Mouse (Mus musculus) kidney, adult 2 months (tissue): ENCODE data around the gene Agbl4. TPM values are rescaled to one million over a fixed set of nuclear protein-coding genes. Genes with fewer than 3 reads are reported as not detected.
A peak's percentile ranks its signal among the peaks of the same experiment; 100 is the strongest.

Source experiments
- DNase-seq: peaks from one replicate; pipeline ENCODE4 v3.0.0; 2021
- H3K27ac ChIP-seq: fragments of 200-500 bp; 2 replicates; pipeline ENCODE4 v1.5.1; 2012; ENCODE audit warnings: low read depth, low read length, control low read depth, inconsistent platforms; ENCODE audit not compliant: insufficient read depth
- H3K27me3 ChIP-seq: fragments of 200-500 bp; replicated peaks from 2 replicates; pipeline ENCODE4 v1.6.1; 2012; ENCODE audit warnings: mild to moderate bottlenecking, moderate library complexity, low read length, inconsistent platforms; ENCODE audit not compliant: control insufficient read depth, insufficient read depth
- H3K36me3 ChIP-seq: fragments of 200-500 bp; 2 replicates; pipeline ENCODE4 v1.6.1; 2012; ENCODE audit warnings: mild to moderate bottlenecking, moderate library complexity, low read length, inconsistent platforms; ENCODE audit not compliant: control insufficient read depth, insufficient read depth
- H3K4me1 ChIP-seq: fragments of 200-500 bp; 2 replicates; pipeline ENCODE4 v1.6.1; 2011; ENCODE audit warnings: low read length; ENCODE audit not compliant: control insufficient read depth, insufficient read depth
- H3K4me3 ChIP-seq: fragments of 200-500 bp; 2 replicates; pipeline ENCODE4 v1.5.1; 2011; ENCODE audit warnings: mild to moderate bottlenecking, low read depth, low read length, control low read depth; ENCODE audit not compliant: insufficient read depth
- CTCF ChIP-seq: fragments of 200-500 bp; conservative IDR thresholded peaks from 2 replicates; pipeline ENCODE4 v1.5.1; 2011; ENCODE audit warnings: low read depth, mild to moderate bottlenecking, control low read depth, low read length, moderate library complexity, mixed read lengths; ENCODE audit not compliant: insufficient read depth, insufficient read length
- POLR2A ChIP-seq: fragments of 200-500 bp; IDR thresholded peaks from one replicate; pipeline ENCODE4 v1.6.1; 2011; ENCODE audit warnings: low read depth, low read length, control low read depth
- WGBS: fragments of 180-500 bp; shearing (Covaris S2); methylation state at CpG from one replicate; pipeline ENCODE4 v1.1.7; 2018; 5-methylcytosine and 5-hydroxymethylcytosine counted together
- polyA plus RNA-seq: library from polyadenylated mRNA; depleted of rRNA; stranded (reverse); fragments of >200 nt; gene quantifications from 2 replicates; pipeline ENCODE4 v1.2.3, GENCODE M21; 2012; rRNA removed

The Agbl4 gene
- polyA plus RNA-seq, result 0.11 and 0.16 TPM in 2 replicates

- DNase-seq, result peak; percentile 78
- H3K36me3 ChIP-seq, result no peaks in the 10 kb centered on the region
- no peaks in the 10 kb centered on the region for H3K27me3 ChIP-seq
- WGBS, result 1% methylated on average over 27 of the region's 27 CpGs
- H3K4me3 ChIP-seq, result peak within 1 kb of the TSS; percentile 71
- TF ChIP-seq CTCF (no peak), POLR2A (no peak)
- H3K27ac ChIP-seq, result no peak within 1 kb of the TSS
- H3K4me1 ChIP-seq, result no peaks in the 10 kb centered on the region
Observed at GRCm38 (mm10) chr4:110397618-110398045, at the start of gene Agbl4. Gene Agbl4, plus strand, starts transcription at chr4:110397661.

- Histone ChIP-seq H3K36me3 (no peaks in the 10 kb centered on the region), H3K27me3 (peaks cover 2% of the 10 kb centered on the region; the same call in 1 of the 2 replicates), H3K4me3 (no peak overlapping the region), H3K27ac (no peak overlapping the region), H3K4me1 (no peaks in the 10 kb centered on the region)
- TF ChIP-seq CTCF (no peak), POLR2A (no peak)
- DNase-seq, result no peak
- 12% methylated on average over 6 of the region's 6 CpGs for WGBS
Observed at GRCm38 (mm10) chr4:110350856-110351177, 46.6 kb upstream of the Agbl4 start.

- WGBS, result 1% methylated on average over 75 of the region's 75 CpGs
- peaks cover 2% of the 10 kb centered on the region; the same call in 1 of the 2 replicates for H3K27me3 ChIP-seq
- H3K27ac ChIP-seq, result no peak within 1 kb of the TSS
- no peaks in the 10 kb centered on the region for H3K36me3 ChIP-seq
- H3K4me3 ChIP-seq, result peak within 1 kb of the TSS; percentile 53
- TF ChIP-seq POLR2A (no peak), CTCF (peak; percentile 25; the same call in 1 of the 2 replicates)
- H3K4me1 ChIP-seq, result no peaks in the 10 kb centered on the region
- DNase-seq, result peak; percentile 34
Observed at GRCm38 (mm10) chr4:110351178-110352000, 46.1 kb upstream of the Agbl4 start, which contains the start of gene Elavl4. Gene Elavl4, minus strand, starts transcription at chr4:110351909.

- no peak overlapping the region for H3K27ac ChIP-seq
- 7% methylated on average over 5 of the region's 5 CpGs for WGBS
Observed at GRCm38 (mm10) chr4:110352001-110352369, 45.5 kb upstream of the Agbl4 start.

GRCm38 (mm10) chr4:110360568-110360967 lies 36.9 kb upstream of the Agbl4 start:
- no peaks in the 10 kb centered on the region for H3K27me3 ChIP-seq
- no peaks in the 10 kb centered on the region for H3K36me3 ChIP-seq
- H3K4me1 ChIP-seq, result no peaks in the 10 kb centered on the region
- no peak for DNase-seq
- H3K27ac ChIP-seq, result no peak overlapping the region
- no peak for TF ChIP-seq POLR2A
- TF ChIP-seq CTCF, result no peak
- no peak overlapping the region for H3K4me3 ChIP-seq
- 70% methylated on average over 2 of the region's 2 CpGs for WGBS

More at GRCm38 (mm10) chr4:110352001-110352369, 45.5 kb upstream of the Agbl4 start:
- no peaks in the 10 kb centered on the region for H3K36me3 ChIP-seq
- peaks cover 2% of the 10 kb centered on the region; the same call in 1 of the 2 replicates for H3K27me3 ChIP-seq
- peak overlapping the region; percentile 53 for H3K4me3 ChIP-seq
- no peaks in the 10 kb centered on the region for H3K4me1 ChIP-seq
- no peak for DNase-seq
- TF ChIP-seq POLR2A, result no peak
- no peak for TF ChIP-seq CTCF

GRCm38 (mm10) chr4:110396221-110396620 lies 1.2 kb upstream of the Agbl4 start:
- WGBS, result 88% methylated on average over 5 of the region's 5 CpGs
- no peak overlapping the region for H3K27ac ChIP-seq
- no peak for DNase-seq
- TF ChIP-seq POLR2A (no peak), CTCF (no peak)
- no peaks in the 10 kb centered on the region for H3K36me3 ChIP-seq
- H3K27me3 ChIP-seq, result no peaks in the 10 kb centered on the region; the same call in 1 of the 2 replicates
- no peaks in the 10 kb centered on the region for H3K4me1 ChIP-seq
- H3K4me3 ChIP-seq, result no peak overlapping the region

GRCm38 (mm10) chr4:110420306-110420705 lies 22.8 kb downstream of the Agbl4 start:
- Histone ChIP-seq H3K36me3 (no peaks in the 10 kb centered on the region), H3K4me3 (no peak overlapping the region), H3K27me3 (no peaks in the 10 kb centered on the region), H3K4me1 (no peaks in the 10 kb centered on the region), H3K27ac (no peak overlapping the region)
- DNase-seq, result no peak
- 72% methylated on average over 2 of the region's 2 CpGs for WGBS
- no peak for TF ChIP-seq CTCF
- TF ChIP-seq POLR2A, result no peak
